Mouse (Mus musculus): Measurements from ENCODE around the gene Dnaaf3.
A peak's percentile ranks its signal among the peaks of the same experiment; 100 is the strongest.

The Dnaaf3 gene

GRCm38 (mm10) chr7:4499034-4499433 lies 33.2 kb downstream of the Dnaaf3 start:
- DNase-seq (ENCODE audit: low read depth, low spot score): no peak

- peak; percentile 83 for DNase-seq (ENCODE audit: low read depth, low spot score)
These were observed 34.0 kb downstream of the Dnaaf3 start for GRCm38 (mm10) chr7:4498251-4498650.

GRCm38 (mm10) chr7:4497271-4497903 lies 34.9 kb downstream of the Dnaaf3 start:
- no peak for DNase-seq (ENCODE audit: low read depth, low spot score)

- DNase-seq (ENCODE audit: low read depth, low spot score): no peak
These were observed 35.8 kb downstream of the Dnaaf3 start for GRCm38 (mm10) chr7:4496468-4496867.

GRCm38 (mm10) chr7:4493991-4494390 lies 38.3 kb downstream of the Dnaaf3 start:
- DNase-seq (ENCODE audit: low read depth, low spot score): no peak

- peak; percentile 55 for DNase-seq (ENCODE audit: low read depth, low spot score)
These were observed 39.7 kb downstream of the Dnaaf3 start for GRCm38 (mm10) chr7:4492284-4493224.

GRCm38 (mm10) chr7:4491308-4491707 lies 40.9 kb downstream of the Dnaaf3 start:
- DNase-seq (ENCODE audit: low read depth, low spot score): no peak

- DNase-seq (ENCODE audit: low read depth, low spot score): no peak
These were observed 50.0 kb downstream of the Dnaaf3 start for GRCm38 (mm10) chr7:4482281-4482680.

GRCm38 (mm10) chr7:4479674-4480073 lies 52.6 kb downstream of the Dnaaf3 start:
- DNase-seq (ENCODE audit: low read depth, low spot score): no peak

GRCm38 (mm10) chr7:4478796-4479291 lies 53.4 kb downstream of the Dnaaf3 start:
- no peak for DNase-seq (ENCODE audit: low read depth, low spot score)

- peak; percentile 88 for DNase-seq (ENCODE audit: low read depth, low spot score)
These were observed 54.0 kb downstream of the Dnaaf3 start for GRCm38 (mm10) chr7:4478021-4478795.

- DNase-seq (ENCODE audit: low read depth, low spot score): no peak
These were observed 58.3 kb downstream of the Dnaaf3 start for GRCm38 (mm10) chr7:4473940-4474339.
